Mouse (Mus musculus) liver, postnatal 0 days (tissue): ENCODE data around the gene Nxpe2. TPM values are rescaled to one million over a fixed set of nuclear protein-coding genes. Genes with fewer than 3 reads are reported as not detected.
"Not testable (repeated sequence)": the region's sequence is repeated elsewhere in the genome, so short reads cannot be mapped to it uniquely, and the experiment has no call there.

Experiments
- ATAC-seq: fragments of 200-750 bp; cut with Nextera tagmentation; 2 replicates; pipeline ENCODE4 v1.8.0; 2017; ENCODE audit warnings: mild to moderate bottlenecking, moderate library complexity
- DNase-seq: peaks from one replicate; pipeline ENCODE4 v3.0.0-alpha.2; 2016
- H3K27ac ChIP-seq: fragments of 300-500 bp; sonication (generic); 2 replicates; pipeline ENCODE4 v1.5.1; 2014; ENCODE audit warnings: antibody characterized with exemption, moderate library complexity, mild to moderate bottlenecking, low read depth
- H3K27me3 ChIP-seq: fragments of 300-500 bp; sonication (generic); 2 replicates; pipeline ENCODE4 v1.6.1; 2014; ENCODE audit warnings: low read length, control low read depth, mixed read lengths; ENCODE audit not compliant: insufficient read depth
- H3K36me3 ChIP-seq: fragments of 300-500 bp; sonication (generic); replicated peaks from 2 replicates; pipeline ENCODE4 v1.6.1; 2014; ENCODE audit warnings: mild to moderate bottlenecking, control low read depth, low read length, moderate library complexity, mixed read lengths; ENCODE audit not compliant: insufficient read depth
- H3K4me1 ChIP-seq: fragments of 300-500 bp; sonication (generic); 2 replicates; pipeline ENCODE4 v1.6.1; 2014; ENCODE audit warnings: antibody characterized with exemption, mild to moderate bottlenecking, control low read depth; ENCODE audit not compliant: insufficient read depth
- H3K4me2 ChIP-seq: fragments of 300-500 bp; sonication (generic); 2 replicates; pipeline ENCODE4 v1.6.1; 2014; ENCODE audit warnings: low read depth, mild to moderate bottlenecking, low read length, moderate library complexity, mixed read lengths
- H3K4me3 ChIP-seq: fragments of 300-500 bp; sonication (generic); 2 replicates; pipeline ENCODE4 v1.5.1; 2014; ENCODE audit warnings: low read depth, low read length
- H3K9ac ChIP-seq: fragments of 300-500 bp; sonication (generic); replicated peaks from 2 replicates; pipeline ENCODE4 v1.6.1; 2014; ENCODE audit warnings: mild to moderate bottlenecking, moderate library complexity
- H3K9me3 ChIP-seq: fragments of 300-500 bp; sonication (generic); 2 replicates; pipeline ENCODE4 v1.6.1; 2016; ENCODE audit warnings: mild to moderate bottlenecking, control low read depth, low read length, mixed read lengths
- CTCF ChIP-seq: sonication (generic); IDR thresholded peaks from 2 replicates; pipeline ENCODE4 v1.5.1; 2016; ENCODE audit warnings: antibody characterized with exemption, low read depth
- EP300 ChIP-seq: IDR thresholded peaks from 2 replicates; pipeline ENCODE4 v1.6.1; 2016; ENCODE audit warnings: antibody characterized with exemption, low read depth, mild to moderate bottlenecking
- WGBS: fragments of 180-500 bp; shearing (Covaris S2); extraction: QIAGEN DNeasy Blood & Tissue Kit; methylation state at CpG from one replicate; pipeline ENCODE4 v1.1.7; 2014; ENCODE audit not compliant: insufficient replicate concordance; 5-methylcytosine and 5-hydroxymethylcytosine counted together
- polyA plus RNA-seq: library from polyadenylated mRNA; unstranded; fragments of >200 nt; fragmentation: Nextera tagmentation; extraction: Ambion mirVana; gene quantifications from 2 replicates; pipeline ENCODE4 v1.2.1, GENCODE M21; 2015

The Nxpe2 gene
- polyA plus RNA-seq, 1 experiment from 2014 or later: 73.0 TPM

GRCm38 (mm10) chr9:48315825-48316224, 37.4 kb downstream of the Nxpe2 start:
- Histone ChIP-seq H3K27me3 (no peaks in the 10 kb centered on the region), H3K4me1 (no peaks in the 10 kb centered on the region), H3K36me3 (0 out of 2 replicates have a peak, but pooled peaks cover 2% of the 10 kb centered on the region), H3K9ac (no peak overlapping the region), H3K27ac (no peak overlapping the region), H3K4me3 (no peak overlapping the region), H3K4me2 (no peak overlapping the region), H3K9me3 (no peaks in the 10 kb centered on the region)
- no peak for DNase-seq
- 70% methylated on average over 1 of the region's 1 CpGs for WGBS
- TF ChIP-seq CTCF: no peak
- no peak for TF ChIP-seq EP300
- no peak for ATAC-seq

DNA sequence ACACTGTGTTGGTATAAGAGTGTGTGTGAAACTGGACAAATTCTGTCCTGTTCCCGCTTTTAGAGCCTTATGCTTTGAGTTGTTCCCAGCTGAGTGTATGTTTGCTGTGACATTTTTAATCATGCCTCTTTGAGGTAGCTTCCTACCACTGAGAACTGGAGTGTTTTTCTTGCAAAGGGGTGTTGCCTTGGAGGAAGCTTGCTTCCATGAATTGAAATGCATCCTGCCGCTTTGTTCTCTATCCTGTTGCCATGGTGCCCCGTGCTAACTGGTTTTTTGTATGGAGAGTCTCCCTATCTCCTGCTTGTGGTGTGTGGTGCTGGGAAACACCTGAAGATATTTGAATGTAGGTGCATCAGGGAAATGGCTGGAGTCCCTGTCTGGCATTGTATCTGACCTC, 39.1 kb downstream of the Nxpe2 start:
- H3K36me3 ChIP-seq: no peaks in the 10 kb centered on the region
- H3K4me3 ChIP-seq: no peak overlapping the region
- no peak overlapping the region for H3K9ac ChIP-seq
- H3K4me2 ChIP-seq: no peak overlapping the region
- H3K27ac ChIP-seq: no peak overlapping the region
- no peaks in the 10 kb centered on the region for H3K27me3 ChIP-seq
- TF ChIP-seq EP300 (no peak), CTCF (no peak)
- H3K4me1 ChIP-seq: no peaks in the 10 kb centered on the region
- DNase-seq: no peak
- no peak for ATAC-seq
- 59% methylated on average over 3 of the region's 3 CpGs for WGBS
- H3K9me3 ChIP-seq: no peaks in the 10 kb centered on the region

DNA sequence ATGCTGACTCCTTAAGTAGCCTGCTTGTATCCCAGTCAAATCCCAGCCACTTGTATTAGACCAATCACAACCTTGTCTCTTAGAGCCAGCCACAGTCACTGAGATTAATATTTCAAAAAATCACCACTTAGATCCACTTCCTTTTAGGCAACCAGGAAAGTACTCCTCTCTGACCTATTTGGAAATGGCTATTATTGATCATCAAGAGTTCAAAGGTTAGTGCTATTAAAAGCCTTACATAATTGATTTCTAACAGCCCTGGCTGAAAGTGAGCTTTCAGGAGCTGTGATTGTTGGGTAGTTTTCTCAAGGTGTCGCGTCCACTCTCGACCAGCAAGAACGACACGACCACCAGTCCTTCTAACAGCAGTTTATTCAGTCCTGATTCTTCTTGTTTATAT, 42.0 kb downstream of the Nxpe2 start:
- no peak for DNase-seq
- Histone ChIP-seq H3K27ac (no peak overlapping the region), H3K9ac (no peak overlapping the region), H3K36me3 (no peaks in the 10 kb centered on the region), H3K9me3 (no peaks in the 10 kb centered on the region), H3K4me2 (no peak overlapping the region), H3K4me1 (no peaks in the 10 kb centered on the region), H3K4me3 (no peak overlapping the region), H3K27me3 (no peaks in the 10 kb centered on the region)
- TF ChIP-seq CTCF (no peak), EP300 (no peak)
- WGBS: 69% methylated on average over 5 of the region's 5 CpGs
- ATAC-seq: no peak

DNA sequence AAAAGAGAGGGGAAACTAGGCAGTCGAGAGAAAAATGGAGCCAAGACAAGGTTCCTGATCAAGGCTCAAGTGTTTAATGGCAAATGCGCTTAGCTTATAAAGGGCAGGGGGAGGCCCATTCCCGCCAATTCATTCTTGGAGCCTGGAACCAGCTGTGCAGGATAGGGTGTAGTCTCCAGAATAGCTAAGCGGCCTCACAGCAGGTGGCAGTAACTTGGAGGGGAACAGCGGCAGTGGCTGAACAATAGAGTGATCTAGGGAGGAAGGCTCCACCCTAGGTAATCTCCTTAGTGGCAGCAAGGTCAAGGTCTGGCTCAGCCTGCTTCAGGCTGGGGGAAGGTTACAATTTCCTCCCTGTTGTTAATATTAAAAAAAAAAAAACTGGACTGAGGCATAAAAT, 49.7 kb downstream of the Nxpe2 start:
- H3K4me2 ChIP-seq, H3K27ac ChIP-seq, DNase-seq, H3K4me3 ChIP-seq, H3K9ac ChIP-seq, H3K4me1 ChIP-seq, ATAC-seq, H3K27me3 ChIP-seq, H3K36me3 ChIP-seq, H3K9me3 ChIP-seq: not testable (repeated sequence)
- WGBS: 74% methylated on average over 5 of the region's 5 CpGs

DNA sequence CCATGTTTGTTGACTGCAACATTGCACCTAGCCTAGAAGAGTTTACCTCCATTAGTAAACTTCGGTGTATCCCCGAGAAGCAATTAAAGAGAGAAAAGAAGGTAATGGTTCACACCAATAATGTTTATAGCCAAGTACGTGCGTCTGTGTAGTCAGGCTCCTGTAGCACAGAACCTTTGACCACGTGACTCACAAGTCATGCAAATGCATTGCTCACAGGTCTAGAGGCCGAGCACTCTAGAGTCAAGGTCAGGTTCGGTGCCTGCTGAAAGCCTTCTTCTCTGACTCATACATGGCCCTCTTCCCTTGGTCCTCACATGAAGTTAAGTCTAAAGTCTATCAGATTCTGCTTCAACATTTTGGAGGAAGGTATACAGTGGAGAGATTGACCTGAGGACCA, 54.3 kb downstream of the Nxpe2 start:
- TF ChIP-seq EP300: no peak
- no peak for TF ChIP-seq CTCF
- no peak overlapping the region for H3K9ac ChIP-seq
- H3K4me3 ChIP-seq: no peak overlapping the region
- no peak overlapping the region for H3K27ac ChIP-seq
- no peaks in the 10 kb centered on the region for H3K36me3 ChIP-seq
- no peak for ATAC-seq
- WGBS: 75% methylated on average over 7 of the region's 7 CpGs
- H3K27me3 ChIP-seq: no peaks in the 10 kb centered on the region
- no peaks in the 10 kb centered on the region for H3K4me1 ChIP-seq
- H3K4me2 ChIP-seq: no peak overlapping the region
- DNase-seq: no peak
- H3K9me3 ChIP-seq: no peaks in the 10 kb centered on the region

GRCm38 (mm10) chr9:48294754-48295153, 58.5 kb downstream of the Nxpe2 start:
- no peak for DNase-seq
- Histone ChIP-seq H3K36me3 (no peaks in the 10 kb centered on the region), H3K4me1 (no peaks in the 10 kb centered on the region), H3K27ac (no peak overlapping the region), H3K4me2 (no peak overlapping the region), H3K9ac (no peak overlapping the region), H3K27me3 (no peaks in the 10 kb centered on the region), H3K9me3 (no peaks in the 10 kb centered on the region), H3K4me3 (no peak overlapping the region)
- ATAC-seq: no peak
- whole genome bisulfite sequencing: 52% methylated on average over 2 of the region's 2 CpGs
- TF ChIP-seq EP300 (no peak), CTCF (no peak)

DNA sequence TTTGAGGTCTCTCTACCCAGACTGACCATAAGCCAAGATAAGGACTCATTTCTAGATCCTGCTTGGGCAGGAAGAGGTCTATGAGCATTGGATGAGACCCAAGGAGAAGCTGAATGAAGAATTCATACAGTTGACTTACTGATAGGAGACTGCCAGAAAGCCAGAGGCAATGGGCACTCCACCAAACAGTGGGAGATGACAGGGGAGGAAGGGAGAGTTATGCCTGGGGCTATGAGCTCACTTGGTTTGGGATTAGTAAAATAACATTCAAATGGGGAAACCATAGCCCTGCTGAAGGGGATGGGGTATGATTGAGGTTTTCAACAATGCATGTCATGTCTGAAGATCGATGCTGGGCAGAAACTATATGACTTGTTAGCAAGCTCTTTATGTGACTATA, 63.0 kb downstream of the Nxpe2 start:
- H3K4me2 ChIP-seq: no peak overlapping the region
- TF ChIP-seq CTCF (no peak), EP300 (no peak)
- no peak for ATAC-seq
- H3K4me3 ChIP-seq: no peak overlapping the region
- no peaks in the 10 kb centered on the region for H3K9me3 ChIP-seq
- no peak overlapping the region for H3K9ac ChIP-seq
- 95% methylated on average over 1 of the region's 1 CpGs for WGBS
- H3K27ac ChIP-seq: no peak overlapping the region
- no peak for DNase-seq
- H3K4me1 ChIP-seq: no peaks in the 10 kb centered on the region
- H3K27me3 ChIP-seq: no peaks in the 10 kb centered on the region
- no peaks in the 10 kb centered on the region for H3K36me3 ChIP-seq
